Mouse (Mus musculus): ENCODE data around the gene Krtap7-1. TPM values are rescaled to one million over a fixed set of nuclear protein-coding genes. Genes with fewer than 3 reads are reported as not detected.

Krtap7-1 gene
- polyA plus RNA-seq (2011; ENCODE audit: insufficient read depth, insufficient read length, low read depth, missing spikeins), result not detected in 2 replicates

DNA sequence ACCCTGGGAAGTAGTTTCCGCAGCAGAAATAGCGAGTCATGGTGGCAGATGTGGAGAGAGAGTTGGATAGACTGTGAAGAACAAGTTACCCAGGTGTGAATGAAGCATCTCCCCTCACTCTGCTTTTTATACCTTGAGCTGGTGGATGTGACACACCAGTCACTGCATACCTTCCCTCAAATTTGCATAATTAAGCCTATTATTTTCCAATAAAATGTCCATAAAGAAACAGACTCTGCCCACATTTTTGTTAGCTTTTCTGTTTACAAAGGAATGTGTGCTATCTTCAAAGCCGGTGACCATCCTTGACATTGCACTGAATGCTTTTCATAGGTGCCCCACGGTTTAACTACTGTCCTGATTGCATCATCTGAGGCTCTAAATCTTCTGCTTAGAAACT lies at the start of gene Krtap7-1:
Gene Krtap7-1, minus strand, starts transcription at position 101 of the 400 bp plus-strand sequence.
- H3K36me3 ChIP-seq (ENCODE audit: control insufficient read depth, insufficient read depth, low read length, poor library complexity, severe bottlenecking), result no peaks in the 10 kb centered on the region
- H3K4me1 ChIP-seq (ENCODE audit: control insufficient read depth, insufficient read depth, low read length), result no peaks in the 10 kb centered on the region
- TF ChIP-seq EP300 (IDR thresholded peaks at IDR 0.05; ENCODE audit: insufficient read depth, low read depth, low read length) (no peak), CTCF (IDR thresholded peaks at IDR 0.05; ENCODE audit: low read depth, low read length) (no peak), POLR2A (IDR thresholded peaks at IDR 0.05; ENCODE audit: insufficient read depth, low read length) (no peak)
- no peak within 1 kb of the TSS for H3K27ac ChIP-seq (ENCODE audit: insufficient read depth, low read length)
- H3K9ac ChIP-seq (ENCODE audit: low read depth, poor library complexity, severe bottlenecking), result no peak within 1 kb of the TSS
- no peaks in the 10 kb centered on the region for H3K9me3 ChIP-seq (replicated peaks; ENCODE audit: control insufficient read depth, insufficient read depth, low read length, poor library complexity, severe bottlenecking)
- no peaks in the 10 kb centered on the region for H3K27me3 ChIP-seq (ENCODE audit: control insufficient read depth, insufficient read depth, low read length, poor library complexity, severe bottlenecking)
- H3K4me3 ChIP-seq (ENCODE audit: low read depth, low read length), result no peak within 1 kb of the TSS

DNA sequence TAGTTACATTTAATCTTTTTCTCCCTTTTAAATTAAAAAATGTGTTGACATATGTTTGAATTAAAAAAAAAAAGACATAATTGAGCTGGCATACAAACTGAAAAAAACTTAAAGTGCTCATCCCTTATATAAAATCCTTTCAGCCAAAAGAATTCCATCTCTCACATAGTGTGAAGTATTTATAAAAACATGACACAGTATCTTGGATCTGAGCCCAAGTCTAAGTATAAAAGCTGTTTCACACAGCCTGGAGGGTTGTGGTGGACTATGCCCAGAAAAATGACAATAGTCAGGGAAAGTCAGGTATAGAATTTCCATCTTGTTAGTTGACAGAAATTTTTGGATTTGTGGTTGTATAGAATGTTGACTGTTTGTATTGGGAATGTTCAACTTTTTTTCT lies 42.2 kb upstream of the Krtap7-1 start:
- Histone ChIP-seq H3K4me1 (ENCODE audit: control insufficient read depth, insufficient read depth, low read length) (no peaks in the 10 kb centered on the region), H3K4me3 (ENCODE audit: low read depth, low read length) (no peak overlapping the region), H3K27ac (ENCODE audit: insufficient read depth, low read length) (no peak overlapping the region), H3K9ac (ENCODE audit: low read depth, poor library complexity, severe bottlenecking) (no peak overlapping the region), H3K36me3 (ENCODE audit: control insufficient read depth, insufficient read depth, low read length, poor library complexity, severe bottlenecking) (no peaks in the 10 kb centered on the region), H3K9me3 (replicated peaks; ENCODE audit: control insufficient read depth, insufficient read depth, low read length, poor library complexity, severe bottlenecking) (no peaks in the 10 kb centered on the region), H3K27me3 (ENCODE audit: control insufficient read depth, insufficient read depth, low read length, poor library complexity, severe bottlenecking) (no peaks in the 10 kb centered on the region)
- TF ChIP-seq CTCF (IDR thresholded peaks at IDR 0.05; ENCODE audit: low read depth, low read length) (no peak), POLR2A (IDR thresholded peaks at IDR 0.05; ENCODE audit: insufficient read depth, low read length) (no peak), EP300 (IDR thresholded peaks at IDR 0.05; ENCODE audit: insufficient read depth, low read depth, low read length) (no peak)

DNA sequence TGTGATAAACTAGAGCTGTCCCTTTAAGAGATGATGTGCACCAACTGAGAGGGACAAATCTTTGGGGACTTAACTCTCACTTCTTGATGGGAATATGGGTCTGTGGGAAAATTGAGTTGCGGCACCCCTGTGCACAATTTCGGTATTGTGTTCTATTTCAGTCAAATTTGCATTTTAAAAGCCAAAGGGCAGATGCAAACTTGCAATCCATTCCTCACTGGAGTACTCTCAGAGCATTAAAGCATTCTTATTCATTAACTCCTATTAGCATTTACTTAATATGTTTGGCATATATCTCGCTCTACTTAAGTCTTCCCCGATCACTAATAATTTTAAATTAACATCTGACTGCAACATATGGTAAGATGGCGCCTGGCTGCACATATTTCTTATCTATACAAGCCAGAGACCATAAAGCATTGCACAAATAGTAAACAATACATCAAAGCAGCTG lies 29.9 kb upstream of the Krtap7-1 start:
- H3K9me3 ChIP-seq (replicated peaks; ENCODE audit: control insufficient read depth, insufficient read depth, low read length, poor library complexity, severe bottlenecking), result no peaks in the 10 kb centered on the region
- H3K27me3 ChIP-seq (ENCODE audit: control insufficient read depth, insufficient read depth, low read length, poor library complexity, severe bottlenecking), result no peaks in the 10 kb centered on the region
- H3K4me3 ChIP-seq (ENCODE audit: low read depth, low read length), result no peak overlapping the region
- no peak overlapping the region for H3K27ac ChIP-seq (ENCODE audit: insufficient read depth, low read length)
- no peak for TF ChIP-seq EP300 (IDR thresholded peaks at IDR 0.05; ENCODE audit: insufficient read depth, low read depth, low read length)
- TF ChIP-seq CTCF (IDR thresholded peaks at IDR 0.05; ENCODE audit: low read depth, low read length), result no peak
- TF ChIP-seq POLR2A (IDR thresholded peaks at IDR 0.05; ENCODE audit: insufficient read depth, low read length), result no peak
- H3K36me3 ChIP-seq (ENCODE audit: control insufficient read depth, insufficient read depth, low read length, poor library complexity, severe bottlenecking), result no peaks in the 10 kb centered on the region
- no peaks in the 10 kb centered on the region for H3K4me1 ChIP-seq (ENCODE audit: control insufficient read depth, insufficient read depth, low read length)
- no peak overlapping the region for H3K9ac ChIP-seq (ENCODE audit: low read depth, poor library complexity, severe bottlenecking)

DNA sequence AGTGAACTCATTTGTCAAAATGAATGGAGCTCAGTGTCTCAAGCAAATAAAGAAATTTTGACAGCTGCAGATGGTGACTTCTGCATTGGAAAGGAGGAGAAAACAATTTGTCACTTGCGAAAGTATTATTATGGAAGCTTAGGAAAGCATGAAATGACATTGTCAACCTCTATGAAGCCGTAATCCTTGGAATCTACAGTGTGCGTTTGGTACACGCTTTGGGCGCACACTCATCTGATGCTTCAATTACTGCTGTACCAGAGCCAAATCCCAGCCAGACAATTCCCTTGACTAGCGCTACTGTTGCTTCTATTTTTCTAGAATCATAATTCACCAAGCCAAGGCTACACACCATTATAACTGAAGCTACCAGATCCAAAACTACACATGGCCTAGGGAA lies 29.2 kb upstream of the Krtap7-1 start:
- H3K9ac ChIP-seq (ENCODE audit: low read depth, poor library complexity, severe bottlenecking), result no peak overlapping the region
- TF ChIP-seq POLR2A (IDR thresholded peaks at IDR 0.05; ENCODE audit: insufficient read depth, low read length) (no peak), EP300 (IDR thresholded peaks at IDR 0.05; ENCODE audit: insufficient read depth, low read depth, low read length) (no peak), CTCF (IDR thresholded peaks at IDR 0.05; ENCODE audit: low read depth, low read length) (no peak)
- H3K4me3 ChIP-seq (ENCODE audit: low read depth, low read length), result no peak overlapping the region
- H3K27me3 ChIP-seq (ENCODE audit: control insufficient read depth, insufficient read depth, low read length, poor library complexity, severe bottlenecking), result no peaks in the 10 kb centered on the region
- no peaks in the 10 kb centered on the region for H3K4me1 ChIP-seq (ENCODE audit: control insufficient read depth, insufficient read depth, low read length)
- no peaks in the 10 kb centered on the region for H3K9me3 ChIP-seq (replicated peaks; ENCODE audit: control insufficient read depth, insufficient read depth, low read length, poor library complexity, severe bottlenecking)
- no peaks in the 10 kb centered on the region for H3K36me3 ChIP-seq (ENCODE audit: control insufficient read depth, insufficient read depth, low read length, poor library complexity, severe bottlenecking)
- H3K27ac ChIP-seq (ENCODE audit: insufficient read depth, low read length), result no peak overlapping the region

DNA sequence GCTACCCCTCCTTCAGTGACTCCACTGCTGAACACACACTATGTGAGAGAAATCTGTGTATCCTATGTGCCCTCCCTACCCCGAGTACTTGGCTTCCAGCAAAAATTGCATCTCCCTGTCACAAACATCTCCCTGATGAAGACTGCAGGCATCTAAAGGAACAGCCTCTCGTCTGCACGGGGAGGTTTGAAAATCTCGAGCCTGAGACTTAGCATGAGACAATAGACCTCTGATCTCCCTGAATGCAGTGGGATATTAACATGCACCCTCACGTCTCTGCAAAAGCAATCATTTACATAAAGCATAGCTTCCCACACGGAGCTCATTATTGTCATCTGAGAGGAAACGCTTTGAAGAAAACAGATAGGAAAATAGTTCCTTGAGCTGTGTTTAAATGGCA lies 22.4 kb upstream of the Krtap7-1 start:
- H3K9ac ChIP-seq (ENCODE audit: low read depth, poor library complexity, severe bottlenecking), result no peak overlapping the region
- H3K9me3 ChIP-seq (replicated peaks; ENCODE audit: control insufficient read depth, insufficient read depth, low read length, poor library complexity, severe bottlenecking), result no peaks in the 10 kb centered on the region
- no peak for TF ChIP-seq EP300 (IDR thresholded peaks at IDR 0.05; ENCODE audit: insufficient read depth, low read depth, low read length)
- no peak for TF ChIP-seq POLR2A (IDR thresholded peaks at IDR 0.05; ENCODE audit: insufficient read depth, low read length)
- TF ChIP-seq CTCF (IDR thresholded peaks at IDR 0.05; ENCODE audit: low read depth, low read length), result no peak
- no peaks in the 10 kb centered on the region for H3K27me3 ChIP-seq (ENCODE audit: control insufficient read depth, insufficient read depth, low read length, poor library complexity, severe bottlenecking)
- no peak overlapping the region for H3K4me3 ChIP-seq (ENCODE audit: low read depth, low read length)
- H3K27ac ChIP-seq (ENCODE audit: insufficient read depth, low read length), result no peak overlapping the region
- no peaks in the 10 kb centered on the region for H3K36me3 ChIP-seq (ENCODE audit: control insufficient read depth, insufficient read depth, low read length, poor library complexity, severe bottlenecking)
- H3K4me1 ChIP-seq (ENCODE audit: control insufficient read depth, insufficient read depth, low read length), result no peaks in the 10 kb centered on the region

DNA sequence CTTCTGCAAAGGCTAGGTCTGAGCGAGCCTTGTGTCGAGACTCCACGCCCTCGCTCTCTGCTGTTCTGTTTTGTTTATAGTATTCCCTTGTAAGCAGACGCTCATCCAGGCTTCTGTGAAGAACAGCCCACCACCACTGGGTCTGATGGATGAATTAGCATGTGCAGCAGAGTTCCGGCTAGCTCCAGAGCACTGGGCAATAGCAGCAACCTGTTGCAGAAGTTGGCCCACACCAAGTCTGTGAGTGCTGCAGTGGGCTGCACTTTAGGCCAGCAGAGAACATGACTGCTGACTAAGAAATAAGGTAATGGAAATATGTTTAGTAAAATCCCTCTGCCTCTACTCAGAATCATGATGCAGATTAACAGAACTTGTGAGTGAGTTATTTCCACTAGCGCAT lies 21.7 kb upstream of the Krtap7-1 start:
- no peaks in the 10 kb centered on the region for H3K4me1 ChIP-seq (ENCODE audit: control insufficient read depth, insufficient read depth, low read length)
- no peaks in the 10 kb centered on the region for H3K36me3 ChIP-seq (ENCODE audit: control insufficient read depth, insufficient read depth, low read length, poor library complexity, severe bottlenecking)
- no peaks in the 10 kb centered on the region for H3K27me3 ChIP-seq (ENCODE audit: control insufficient read depth, insufficient read depth, low read length, poor library complexity, severe bottlenecking)
- no peak overlapping the region for H3K4me3 ChIP-seq (ENCODE audit: low read depth, low read length)
- H3K9me3 ChIP-seq (replicated peaks; ENCODE audit: control insufficient read depth, insufficient read depth, low read length, poor library complexity, severe bottlenecking), result no peaks in the 10 kb centered on the region
- no peak overlapping the region for H3K9ac ChIP-seq (ENCODE audit: low read depth, poor library complexity, severe bottlenecking)
- H3K27ac ChIP-seq (ENCODE audit: insufficient read depth, low read length), result no peak overlapping the region
- TF ChIP-seq EP300 (IDR thresholded peaks at IDR 0.05; ENCODE audit: insufficient read depth, low read depth, low read length) (no peak), POLR2A (IDR thresholded peaks at IDR 0.05; ENCODE audit: insufficient read depth, low read length) (no peak), CTCF (IDR thresholded peaks at IDR 0.05; ENCODE audit: low read depth, low read length) (no peak)
